Mouse (Mus musculus) embryonic facial prominence, embryonic 15.5 days (tissue): Measurements from ENCODE around the gene Atf6b. TPM values are rescaled to one million over a fixed set of nuclear protein-coding genes. Genes with fewer than 3 reads are reported as not detected.

Source experiments
- ATAC-seq: fragments of 200-750 bp; cut with Nextera tagmentation; 2 replicates; pipeline ENCODE4 v1.8.0; 2017; ENCODE audit warnings: low read depth, moderate TSS enrichment; ENCODE audit not compliant: insufficient number of reproducible peaks, low FRiP score, low TSS enrichment
- H3K27ac ChIP-seq: fragments of 300-500 bp; sonication (generic); replicated peaks from 2 replicates; pipeline ENCODE4 v1.5.1; 2015; ENCODE audit warnings: mild to moderate bottlenecking, inconsistent platforms
- H3K27me3 ChIP-seq: fragments of 300-500 bp; sonication (generic); 2 replicates; pipeline ENCODE4 v1.6.1; 2015; ENCODE audit warnings: inconsistent platforms
- H3K36me3 ChIP-seq: fragments of 300-500 bp; sonication (generic); 2 replicates; pipeline ENCODE4 v1.6.1; 2015; ENCODE audit warnings: mild to moderate bottlenecking, inconsistent platforms
- H3K4me1 ChIP-seq: fragments of 300-500 bp; sonication (generic); 2 replicates; pipeline ENCODE4 v1.6.1; 2015; ENCODE audit warnings: inconsistent platforms
- H3K4me2 ChIP-seq: fragments of 300-500 bp; sonication (generic); replicated peaks from 2 replicates; pipeline ENCODE4 v1.6.1; 2015; ENCODE audit warnings: mild to moderate bottlenecking, inconsistent platforms
- H3K4me3 ChIP-seq: fragments of 300-500 bp; sonication (generic); replicated peaks from 2 replicates; pipeline ENCODE4 v1.5.1; 2015; ENCODE audit warnings: mild to moderate bottlenecking, inconsistent platforms
- H3K9ac ChIP-seq: fragments of 300-500 bp; sonication (generic); 2 replicates; pipeline ENCODE4 v1.6.1; 2015; ENCODE audit warnings: inconsistent platforms
- H3K9me3 ChIP-seq: fragments of 300-500 bp; sonication (generic); replicated peaks from 2 replicates; pipeline ENCODE4 v1.6.1; 2016; ENCODE audit warnings: inconsistent platforms
- WGBS: fragments of 180-500 bp; shearing (Covaris S2); methylation state at CpG from one replicate; pipeline ENCODE4 v1.1.7; 2015; 5-methylcytosine and 5-hydroxymethylcytosine counted together
- polyA plus RNA-seq: library from polyadenylated mRNA; unstranded; fragments of >200 nt; fragmentation: Nextera tagmentation; extraction: Ambion mirVana; gene quantifications from 2 replicates; pipeline ENCODE4 v1.2.1, GENCODE M21; 2015

The Atf6b gene
- polyA plus RNA-seq, 1 experiment from 2014 or later: 94.7 TPM

DNA sequence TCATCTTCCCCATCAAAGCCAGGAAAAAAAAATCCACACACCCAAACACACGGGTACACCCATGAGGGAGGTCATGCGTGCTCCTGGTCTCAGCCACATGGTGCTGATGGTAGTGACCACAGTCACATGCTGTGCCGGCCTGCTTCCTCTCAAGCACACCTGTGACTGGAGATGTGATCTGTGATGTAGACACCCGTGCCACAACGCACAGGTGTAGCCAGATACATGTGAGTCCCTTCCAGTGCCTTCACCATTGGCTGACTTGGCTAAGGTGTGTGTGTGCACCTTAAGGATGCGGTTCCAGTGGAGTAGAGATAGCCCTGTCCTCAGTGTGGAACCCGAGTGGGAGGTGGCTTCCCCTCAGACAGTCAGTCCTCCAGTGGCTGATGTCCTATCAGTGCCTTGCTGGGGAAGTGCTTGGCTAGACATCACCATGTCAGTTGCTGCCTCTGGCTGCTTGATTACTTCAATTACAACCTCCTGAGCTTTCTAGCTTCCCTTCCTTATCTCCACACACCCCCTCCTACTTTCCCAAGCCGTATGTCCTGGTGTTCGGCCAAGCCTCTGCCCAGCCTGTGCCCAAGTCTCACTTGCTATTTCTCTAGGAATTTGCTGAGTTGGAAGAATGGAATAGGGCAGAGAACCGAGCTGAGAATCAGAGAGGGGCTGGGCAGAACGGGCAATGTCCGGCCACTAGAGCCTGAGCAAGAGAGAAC lies 12.4 kb downstream of the Atf6b start:
- Histone ChIP-seq H3K4me1 (peaks cover 38% of the 10 kb centered on the region), H3K4me3 (no peak overlapping the region), H3K4me2 (no peak overlapping the region), H3K9ac (no peak overlapping the region), H3K27me3 (peaks cover 33% of the 10 kb centered on the region), H3K36me3 (peaks cover 9% of the 10 kb centered on the region; the same call in 1 of the 2 replicates), H3K27ac (no peak overlapping the region), H3K9me3 (no peaks in the 10 kb centered on the region)
- WGBS: 60% methylated on average over 12 of the region's 12 CpGs
- no peak for ATAC-seq

DNA sequence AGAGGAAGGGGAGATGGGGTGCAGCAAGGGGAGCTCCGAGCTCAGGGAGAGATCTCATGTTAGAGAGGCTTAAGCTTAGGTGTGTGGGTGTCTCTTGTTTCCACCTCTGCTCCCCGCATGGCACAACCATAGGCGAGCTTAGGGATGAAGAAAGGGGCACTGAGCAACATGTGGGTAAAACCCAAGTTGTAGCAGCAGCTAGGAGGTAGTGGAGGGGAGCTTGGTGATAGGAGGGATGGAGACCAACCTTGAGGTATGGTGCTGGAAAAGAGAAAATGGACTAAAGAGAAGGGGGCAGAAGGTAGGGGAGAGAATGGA lies 12.9 kb downstream of the Atf6b start:
- Histone ChIP-seq H3K4me3 (no peak overlapping the region), H3K36me3 (peaks cover 3% of the 10 kb centered on the region; the same call in 1 of the 2 replicates), H3K9ac (no peak overlapping the region), H3K4me1 (peaks cover 38% of the 10 kb centered on the region), H3K27ac (no peak overlapping the region), H3K9me3 (no peaks in the 10 kb centered on the region), H3K4me2 (no peak overlapping the region), H3K27me3 (peaks cover 33% of the 10 kb centered on the region)
- no peak for ATAC-seq
- WGBS: 54% methylated on average over 3 of the region's 3 CpGs

GRCm38 (mm10) chr17:34660259-34660820 lies 13.4 kb downstream of the Atf6b start:
- WGBS: 27% methylated on average over 11 of the region's 11 CpGs
- H3K9me3 ChIP-seq: no peaks in the 10 kb centered on the region
- H3K27me3 ChIP-seq: peaks cover 36% of the 10 kb centered on the region
- H3K4me3 ChIP-seq: no peak overlapping the region
- H3K4me1 ChIP-seq: peaks cover 33% of the 10 kb centered on the region
- H3K36me3 ChIP-seq: no peaks in the 10 kb centered on the region
- peak overlapping the region; percentile 38 for H3K4me2 ChIP-seq
- H3K27ac ChIP-seq: no peak overlapping the region
- no peak for ATAC-seq
- H3K9ac ChIP-seq: no peak overlapping the region

GRCm38 (mm10) chr17:34661121-34661591 lies 14.2 kb downstream of the Atf6b start:
- 5% methylated on average over 19 of the region's 19 CpGs for WGBS
- Histone ChIP-seq H3K36me3 (no peaks in the 10 kb centered on the region), H3K27ac (no peak overlapping the region), H3K27me3 (peaks cover 41% of the 10 kb centered on the region), H3K4me3 (peak overlapping the region; percentile 16; the same call in 1 of the 2 replicates), H3K4me2 (peak overlapping the region; percentile 38), H3K9me3 (no peaks in the 10 kb centered on the region), H3K4me1 (peaks cover 25% of the 10 kb centered on the region), H3K9ac (no peak overlapping the region)
- no peak for ATAC-seq

DNA sequence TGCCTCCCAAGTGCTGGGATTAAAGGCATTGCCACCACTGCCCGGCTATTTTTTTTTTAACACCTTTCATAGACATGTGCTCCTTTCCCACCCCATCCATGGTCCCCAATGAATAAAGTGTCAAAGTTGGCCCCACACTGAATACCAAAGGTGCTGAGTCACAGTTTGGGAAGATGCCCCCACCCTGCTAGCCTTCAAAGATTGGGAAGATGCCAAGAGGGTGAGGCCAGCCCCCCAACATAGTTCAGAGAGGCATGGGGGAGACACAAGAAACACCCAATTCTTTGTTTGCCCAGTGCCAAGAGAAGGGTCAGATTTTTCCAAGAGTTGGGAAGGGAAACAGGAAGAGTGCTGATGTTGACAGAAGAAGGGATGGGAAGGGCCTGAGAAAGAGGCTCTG lies 15.5 kb downstream of the Atf6b start:
- H3K27ac ChIP-seq: no peak overlapping the region
- H3K36me3 ChIP-seq: no peaks in the 10 kb centered on the region
- peaks cover 16% of the 10 kb centered on the region for H3K4me1 ChIP-seq
- H3K9me3 ChIP-seq: no peaks in the 10 kb centered on the region
- no peak overlapping the region for H3K4me2 ChIP-seq
- H3K9ac ChIP-seq: no peak overlapping the region
- H3K27me3 ChIP-seq: peaks cover 41% of the 10 kb centered on the region
- no peak for ATAC-seq
- 77% methylated on average over 1 of the region's 1 CpGs for WGBS
- H3K4me3 ChIP-seq: no peak overlapping the region

DNA sequence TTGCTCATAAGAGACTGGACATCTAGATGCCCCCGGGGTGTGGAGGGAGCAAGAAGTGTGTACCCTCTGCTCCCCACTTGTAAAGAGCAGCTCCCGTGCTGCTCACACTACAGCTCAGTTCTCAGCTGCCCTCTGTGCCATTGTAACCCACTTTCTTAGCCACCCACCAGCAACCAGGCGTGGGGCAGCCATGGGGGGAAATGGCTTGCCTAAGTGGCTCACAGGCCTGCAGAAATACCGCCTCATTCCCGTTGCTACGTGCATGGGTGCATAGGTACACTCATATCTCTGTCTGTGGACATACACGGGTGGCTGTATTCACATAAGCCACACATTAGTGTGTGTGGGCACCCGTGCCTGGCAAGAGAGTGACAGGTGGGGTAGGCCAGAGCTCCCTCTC lies 16.0 kb downstream of the Atf6b start:
- no peak for ATAC-seq
- no peaks in the 10 kb centered on the region for H3K9me3 ChIP-seq
- no peak overlapping the region for H3K9ac ChIP-seq
- H3K36me3 ChIP-seq: no peaks in the 10 kb centered on the region
- H3K4me2 ChIP-seq: no peak overlapping the region
- H3K27ac ChIP-seq: no peak overlapping the region
- WGBS: 80% methylated on average over 8 of the region's 8 CpGs
- no peak overlapping the region for H3K4me3 ChIP-seq
- peaks cover 16% of the 10 kb centered on the region for H3K4me1 ChIP-seq
- H3K27me3 ChIP-seq: peaks cover 41% of the 10 kb centered on the region

GRCm38 (mm10) chr17:34663558-34663957 lies 16.6 kb downstream of the Atf6b start:
- Histone ChIP-seq H3K4me2 (no peak overlapping the region), H3K27ac (no peak overlapping the region), H3K4me1 (peaks cover 16% of the 10 kb centered on the region), H3K27me3 (peaks cover 40% of the 10 kb centered on the region), H3K36me3 (no peaks in the 10 kb centered on the region), H3K9ac (no peak overlapping the region), H3K9me3 (no peaks in the 10 kb centered on the region), H3K4me3 (no peak overlapping the region)
- ATAC-seq: no peak
- WGBS: 42% methylated on average over 1 of the region's 1 CpGs

DNA sequence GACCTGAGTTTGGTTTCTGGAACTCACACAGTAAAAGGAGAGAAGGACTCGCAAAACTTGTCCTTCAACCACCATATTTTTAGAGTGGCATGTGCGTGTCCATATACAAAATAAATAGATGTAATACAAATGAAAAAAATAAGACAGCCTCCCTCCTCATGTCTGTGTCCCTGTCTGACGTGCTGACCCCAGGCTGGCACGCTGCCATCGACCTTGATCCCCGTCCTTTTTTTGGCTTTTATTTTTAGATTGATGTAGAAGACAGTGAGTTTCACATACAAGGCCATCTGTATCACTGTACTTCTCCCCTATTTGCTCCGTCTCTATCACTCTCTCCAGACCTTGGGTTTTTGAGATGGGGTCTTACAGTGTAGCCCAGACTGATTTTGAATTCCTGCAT lies 17.5 kb downstream of the Atf6b start:
- Histone ChIP-seq H3K4me3 (no peak overlapping the region), H3K4me2 (no peak overlapping the region), H3K9me3 (no peaks in the 10 kb centered on the region), H3K9ac (no peak overlapping the region), H3K36me3 (no peaks in the 10 kb centered on the region), H3K4me1 (peaks cover 16% of the 10 kb centered on the region), H3K27ac (no peak overlapping the region), H3K27me3 (peaks cover 36% of the 10 kb centered on the region)
- no peak for ATAC-seq
- 63% methylated on average over 7 of the region's 7 CpGs for WGBS

DNA sequence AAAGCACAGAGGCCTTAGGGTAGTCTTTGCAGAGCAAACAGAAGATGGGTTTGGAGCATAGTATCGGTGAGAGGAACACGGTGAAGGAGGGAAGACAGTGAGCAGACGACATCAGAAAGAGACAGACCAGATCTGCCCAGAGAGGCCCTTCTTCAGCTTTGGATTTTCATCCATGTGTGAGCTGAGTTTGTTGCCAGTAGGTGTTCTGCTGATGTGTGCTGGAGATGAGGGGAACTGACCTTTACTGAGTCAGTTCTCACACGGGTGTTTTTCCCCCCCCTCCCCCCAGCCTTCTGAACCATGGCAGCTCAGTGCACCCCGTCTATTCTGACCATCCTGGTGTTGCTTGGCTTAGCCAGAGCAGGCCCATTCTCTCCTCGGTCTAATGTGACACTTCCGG lies 23.3 kb downstream of the Atf6b start, which contains the start of gene Tnxb:
TSS of gene Tnxb (plus strand) at position 301 of the 400 bp plus-strand sequence.
- H3K4me1 ChIP-seq: peaks cover 18% of the 10 kb centered on the region
- no peak within 1 kb of the TSS for H3K27ac ChIP-seq
- no peaks in the 10 kb centered on the region for H3K9me3 ChIP-seq
- ATAC-seq: no peak
- no peak within 1 kb of the TSS for H3K9ac ChIP-seq
- H3K4me2 ChIP-seq: peak within 1 kb of the TSS; percentile 59
- H3K4me3 ChIP-seq: peak within 1 kb of the TSS; percentile 34
- peaks cover 66% of the 10 kb centered on the region for H3K27me3 ChIP-seq
- WGBS: 53% methylated on average over 7 of the region's 7 CpGs
- H3K36me3 ChIP-seq: no peaks in the 10 kb centered on the region

DNA sequence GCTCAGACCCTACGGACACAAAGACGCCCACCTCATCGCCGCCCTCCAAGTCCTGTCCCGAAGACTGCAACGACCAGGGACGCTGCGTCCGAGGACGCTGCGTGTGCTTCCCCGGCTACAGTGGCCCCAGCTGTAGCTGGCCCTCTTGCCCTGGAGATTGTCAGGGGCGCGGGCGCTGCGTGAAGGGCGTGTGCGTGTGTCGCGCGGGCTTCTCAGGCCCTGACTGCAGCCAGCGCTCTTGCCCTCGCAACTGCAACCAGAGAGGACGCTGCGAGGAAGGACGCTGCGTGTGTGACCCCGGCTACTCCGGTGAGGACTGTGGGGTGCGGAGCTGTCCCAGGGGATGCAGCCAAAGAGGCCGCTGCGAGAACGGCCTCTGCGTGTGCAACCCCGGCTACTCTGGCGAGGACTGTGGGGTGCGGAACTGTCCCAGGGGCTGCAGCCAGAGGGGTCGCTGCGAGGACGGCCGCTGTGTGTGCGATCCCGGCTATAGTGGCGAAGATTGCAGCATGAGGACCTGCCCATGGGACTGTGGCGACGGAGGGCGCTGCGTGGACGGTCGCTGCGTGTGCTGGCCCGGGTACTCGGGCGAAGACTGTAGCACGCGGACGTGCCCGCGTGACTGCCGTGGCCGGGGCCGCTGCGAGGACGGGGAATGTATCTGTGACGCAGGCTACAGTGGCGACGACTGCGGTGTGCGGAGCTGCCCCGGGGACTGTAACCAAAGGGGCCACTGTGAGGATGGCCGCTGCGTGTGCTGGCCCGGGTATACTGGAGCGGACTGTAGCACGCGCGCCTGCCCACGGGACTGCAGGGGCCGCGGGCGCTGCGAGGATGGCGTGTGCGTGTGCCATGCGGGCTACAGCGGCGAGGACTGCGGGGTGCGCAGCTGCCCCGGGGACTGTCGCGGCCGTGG lies 24.5 kb downstream of the Atf6b start:
- Histone ChIP-seq H3K4me2 (peak overlapping the region; percentile 59), H3K9me3 (no peaks in the 10 kb centered on the region), H3K9ac (peak overlapping the region; percentile 12; the same call in 1 of the 2 replicates), H3K27me3 (peaks cover 71% of the 10 kb centered on the region), H3K4me1 (peaks cover 25% of the 10 kb centered on the region), H3K27ac (no peak overlapping the region), H3K4me3 (peak overlapping the region; percentile 34), H3K36me3 (no peaks in the 10 kb centered on the region)
- ATAC-seq: no peak
- WGBS: 8% methylated on average over 93 of the region's 93 CpGs

DNA sequence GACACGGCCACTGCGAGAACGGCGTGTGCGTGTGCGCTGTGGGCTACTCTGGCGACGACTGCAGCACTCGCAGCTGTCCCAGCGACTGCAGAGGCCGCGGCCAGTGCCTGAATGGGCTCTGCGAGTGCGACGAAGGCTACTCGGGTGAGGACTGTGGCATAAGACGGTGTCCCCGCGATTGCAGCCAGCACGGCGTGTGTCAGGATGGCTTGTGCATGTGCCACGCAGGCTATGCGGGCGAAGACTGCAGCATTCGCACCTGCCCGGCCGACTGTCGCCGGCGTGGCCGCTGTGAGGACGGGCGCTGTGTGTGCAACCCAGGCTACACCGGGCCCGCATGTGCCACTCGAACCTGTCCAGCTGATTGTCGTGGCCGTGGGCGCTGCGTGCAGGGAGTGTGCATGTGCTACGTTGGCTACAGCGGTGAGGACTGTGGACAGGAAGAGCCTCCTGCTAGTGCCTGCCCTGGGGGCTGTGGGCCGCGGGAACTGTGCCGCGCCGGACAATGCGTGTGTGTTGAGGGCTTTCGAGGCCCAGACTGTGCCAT lies 25.4 kb downstream of the Atf6b start:
- Histone ChIP-seq H3K9ac (no peak overlapping the region), H3K4me2 (peak overlapping the region; percentile 59), H3K9me3 (no peaks in the 10 kb centered on the region), H3K4me1 (peaks cover 25% of the 10 kb centered on the region), H3K27ac (no peak overlapping the region), H3K36me3 (no peaks in the 10 kb centered on the region), H3K27me3 (peaks cover 80% of the 10 kb centered on the region), H3K4me3 (peak overlapping the region; percentile 34)
- WGBS: 31% methylated on average over 49 of the region's 49 CpGs
- ATAC-seq: no peak
